Mouse (Mus musculus): ENCODE data around the gene Hectd3. TPM values are rescaled to one million over a fixed set of nuclear protein-coding genes. Genes with fewer than 3 reads are reported as not detected.

Gene Hectd3
- polyA plus RNA-seq, 1 experiment from 2014 or later, result 10.3 TPM

DNA sequence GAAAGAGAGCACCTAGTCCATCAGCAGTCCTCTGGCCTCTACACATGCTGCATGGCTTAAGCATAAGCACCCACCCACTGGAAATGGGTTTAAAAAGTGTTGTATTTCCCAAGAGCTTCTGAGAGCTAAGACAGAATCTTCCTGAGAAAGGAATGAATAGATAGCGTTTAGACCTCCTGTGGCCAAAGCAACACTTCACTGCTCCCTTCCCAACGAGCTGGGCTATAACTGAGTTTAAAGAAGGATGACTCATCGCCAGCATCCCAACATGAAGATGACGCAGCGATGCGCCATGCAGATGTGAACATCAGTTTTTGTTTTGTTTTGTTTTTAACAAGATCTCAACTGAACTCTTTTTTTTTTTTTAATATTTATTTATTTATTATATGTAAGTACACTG lies 18.5 kb downstream of the Hectd3 start:
- WGBS, result 88% methylated on average over 6 of the region's 6 CpGs
- DNase-seq (ENCODE audit: low spot score), result no peak
- no peak for ATAC-seq (replicated peaks; ENCODE audit: low FRiP score, low read depth)

GRCm38 (mm10) chr4:117014901-117015415 lies 19.8 kb downstream of the Hectd3 start:
- no peaks in the 10 kb centered on the region for H3K36me3 ChIP-seq (ENCODE audit: insufficient read depth, low read length)
- H3K9me3 ChIP-seq (replicated peaks; ENCODE audit: low read length), result no peaks in the 10 kb centered on the region
- peaks cover under 1% of the 10 kb centered on the region; the same call in 1 of the 2 replicates for H3K4me1 ChIP-seq (replicated peaks; ENCODE audit: insufficient read depth, low read length)
- no peak overlapping the region for H3K4me2 ChIP-seq (ENCODE audit: low read length)
- no peaks in the 10 kb centered on the region for H3K27me3 ChIP-seq (ENCODE audit: insufficient read depth, low read length)
- DNase-seq (ENCODE audit: low spot score) (no peak), ATAC-seq (replicated peaks; ENCODE audit: low FRiP score, low read depth) (no peak)
- H3K9ac ChIP-seq (ENCODE audit: low read depth, low read length), result no peak overlapping the region
- TF ChIP-seq CTCF (IDR thresholded peaks at IDR 0.05; ENCODE audit: low read depth), result no peak
- no peak overlapping the region for H3K27ac ChIP-seq
- WGBS, result 62% methylated on average over 4 of the region's 4 CpGs
- H3K4me3 ChIP-seq (replicated peaks; ENCODE audit: low read depth, low read length), result no peak overlapping the region

More for the DNA sequence above, 18.5 kb downstream of the Hectd3 start:
- Histone ChIP-seq H3K27ac (no peak overlapping the region), H3K36me3 (ENCODE audit: insufficient read depth, low read length) (no peaks in the 10 kb centered on the region), H3K4me2 (ENCODE audit: low read length) (no peak overlapping the region), H3K4me3 (replicated peaks; ENCODE audit: low read depth, low read length) (no peak overlapping the region), H3K4me1 (replicated peaks; ENCODE audit: insufficient read depth, low read length) (no peaks in the 10 kb centered on the region), H3K27me3 (ENCODE audit: insufficient read depth, low read length) (no peaks in the 10 kb centered on the region), H3K9me3 (replicated peaks; ENCODE audit: low read length) (no peaks in the 10 kb centered on the region), H3K9ac (ENCODE audit: low read depth, low read length) (no peak overlapping the region)
- no peak for TF ChIP-seq CTCF (IDR thresholded peaks at IDR 0.05; ENCODE audit: low read depth)

DNA sequence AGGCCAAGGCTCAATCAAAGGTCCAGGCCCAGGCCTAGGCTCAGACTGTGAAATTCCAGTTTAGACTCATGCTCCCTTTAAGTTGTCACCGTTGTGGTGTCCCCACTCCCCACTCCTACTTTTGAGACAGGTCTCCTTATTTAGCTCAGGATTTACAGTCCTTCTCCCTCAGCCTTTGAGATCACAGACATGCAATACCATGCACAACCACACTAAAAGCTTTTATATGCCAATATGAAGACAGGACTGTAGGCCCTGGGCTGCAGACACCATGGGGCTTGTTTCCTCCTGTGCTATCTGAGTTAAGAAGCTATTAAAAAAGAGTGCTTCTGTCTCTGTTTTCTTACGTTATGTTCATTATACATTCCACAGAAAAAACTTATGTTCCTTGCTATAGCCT lies 22.6 kb downstream of the Hectd3 start:
- DNase-seq (ENCODE audit: low spot score) (peak; percentile 35), ATAC-seq (replicated peaks; ENCODE audit: low FRiP score, low read depth) (no peak)
- 73% methylated on average over 2 of the region's 2 CpGs for WGBS
- no peak overlapping the region for H3K4me2 ChIP-seq (ENCODE audit: low read length)
- no peak overlapping the region for H3K27ac ChIP-seq
- no peaks in the 10 kb centered on the region for H3K27me3 ChIP-seq (ENCODE audit: insufficient read depth, low read length)
- 0 out of 2 replicates have a peak, but pooled peaks cover 5% of the 10 kb centered on the region for H3K36me3 ChIP-seq (ENCODE audit: insufficient read depth, low read length)
- TF ChIP-seq CTCF (IDR thresholded peaks at IDR 0.05; ENCODE audit: low read depth), result peak; percentile 15; the same call in 1 of the 2 replicates
- peaks cover 8% of the 10 kb centered on the region; the same call in 1 of the 2 replicates for H3K4me1 ChIP-seq (replicated peaks; ENCODE audit: insufficient read depth, low read length)
- no peaks in the 10 kb centered on the region for H3K9me3 ChIP-seq (replicated peaks; ENCODE audit: low read length)
- no peak overlapping the region for H3K9ac ChIP-seq (ENCODE audit: low read depth, low read length)
- no peak overlapping the region for H3K4me3 ChIP-seq (replicated peaks; ENCODE audit: low read depth, low read length)

GRCm38 (mm10) chr4:117018327-117018726 lies 23.2 kb downstream of the Hectd3 start:
- H3K36me3 ChIP-seq (ENCODE audit: insufficient read depth, low read length), result 0 out of 2 replicates have a peak, but pooled peaks cover 5% of the 10 kb centered on the region
- WGBS, result 88% methylated on average over 7 of the region's 7 CpGs
- DNase-seq (ENCODE audit: low spot score) (no peak), ATAC-seq (replicated peaks; ENCODE audit: low FRiP score, low read depth) (no peak)
- peaks cover 8% of the 10 kb centered on the region; the same call in 1 of the 2 replicates for H3K4me1 ChIP-seq (replicated peaks; ENCODE audit: insufficient read depth, low read length)
- H3K4me2 ChIP-seq (ENCODE audit: low read length), result no peak overlapping the region
- no peak for TF ChIP-seq CTCF (IDR thresholded peaks at IDR 0.05; ENCODE audit: low read depth)
- no peaks in the 10 kb centered on the region for H3K27me3 ChIP-seq (ENCODE audit: insufficient read depth, low read length)
- H3K9me3 ChIP-seq (replicated peaks; ENCODE audit: low read length), result no peaks in the 10 kb centered on the region
- no peak overlapping the region for H3K9ac ChIP-seq (ENCODE audit: low read depth, low read length)
- H3K27ac ChIP-seq, result no peak overlapping the region
- no peak overlapping the region for H3K4me3 ChIP-seq (replicated peaks; ENCODE audit: low read depth, low read length)

DNA sequence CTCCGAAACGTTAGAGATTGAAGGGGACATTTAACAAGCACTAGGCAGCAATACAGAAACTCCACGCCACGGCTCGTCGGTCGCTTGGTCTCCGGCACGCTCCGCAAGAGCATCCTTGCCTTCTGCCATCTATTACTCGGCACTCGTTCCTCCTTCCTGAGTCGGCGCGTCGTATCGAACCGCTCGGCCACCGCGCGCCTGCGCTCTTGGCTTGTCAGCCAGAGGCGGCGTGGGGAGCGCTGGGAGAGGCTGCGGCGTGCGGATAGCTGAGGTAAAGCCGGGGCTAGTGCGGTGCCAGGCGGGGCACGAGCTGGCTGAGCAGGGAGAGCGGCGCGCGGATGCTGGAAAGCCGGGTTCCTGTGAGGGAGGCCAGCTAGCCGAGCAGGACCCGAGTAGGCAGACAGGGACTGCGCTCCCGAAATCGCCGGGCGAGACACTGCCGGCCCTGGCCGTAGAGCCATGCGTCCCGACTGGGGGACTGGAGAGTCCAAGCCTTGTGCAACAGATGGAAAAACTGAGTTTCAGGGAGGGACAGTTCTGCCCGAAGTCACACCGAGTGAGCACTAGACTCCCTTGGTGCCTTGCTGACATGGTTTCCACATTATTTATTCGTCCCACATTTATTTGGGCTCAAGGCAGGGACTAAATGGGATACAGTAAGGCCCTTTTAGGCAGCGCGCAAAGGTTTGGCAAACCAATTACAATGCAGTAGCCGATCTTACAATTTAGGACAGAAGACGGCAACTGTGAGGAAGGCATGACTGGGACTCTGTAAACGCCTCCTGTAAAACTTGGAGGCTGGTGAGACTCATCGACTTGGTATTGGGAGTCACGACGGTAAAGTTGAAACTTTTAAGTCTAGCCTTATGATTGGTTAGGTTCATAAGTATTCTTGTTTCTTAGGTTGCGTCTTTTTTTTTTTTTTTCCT lies 24.4 kb downstream of the Hectd3 start, which contains the start of gene Eif2b3:
Gene Eif2b3 (plus strand): TSS at position 197 of the 929 bp plus-strand sequence.
- DNase-seq (ENCODE audit: low spot score) (peak; percentile 95), ATAC-seq (replicated peaks; ENCODE audit: low FRiP score, low read depth) (peak; percentile 85; the same call in 1 of the 2 replicates)
- under 1% methylated on average over 61 of the region's 61 CpGs for WGBS
- Histone ChIP-seq H3K9me3 (replicated peaks; ENCODE audit: low read length) (no peaks in the 10 kb centered on the region), H3K27ac (no peak within 1 kb of the TSS), H3K4me3 (replicated peaks; ENCODE audit: low read depth, low read length) (peak within 1 kb of the TSS; percentile 71), H3K27me3 (ENCODE audit: insufficient read depth, low read length) (no peaks in the 10 kb centered on the region), H3K4me2 (ENCODE audit: low read length) (peak within 1 kb of the TSS; percentile 93), H3K4me1 (replicated peaks; ENCODE audit: insufficient read depth, low read length) (peaks cover 8% of the 10 kb centered on the region; the same call in 1 of the 2 replicates), H3K36me3 (ENCODE audit: insufficient read depth, low read length) (0 out of 2 replicates have a peak, but pooled peaks cover 5% of the 10 kb centered on the region), H3K9ac (ENCODE audit: low read depth, low read length) (peak within 1 kb of the TSS; percentile 70)
- peak; percentile 34; the same call in 1 of the 2 replicates for TF ChIP-seq CTCF (IDR thresholded peaks at IDR 0.05; ENCODE audit: low read depth)

- Histone ChIP-seq H3K27ac (no peak overlapping the region), H3K27me3 (ENCODE audit: insufficient read depth, low read length) (no peaks in the 10 kb centered on the region), H3K4me3 (replicated peaks; ENCODE audit: low read depth, low read length) (no peak overlapping the region), H3K36me3 (ENCODE audit: insufficient read depth, low read length) (0 out of 2 replicates have a peak, but pooled peaks cover 9% of the 10 kb centered on the region), H3K9ac (ENCODE audit: low read depth, low read length) (no peak overlapping the region), H3K4me1 (replicated peaks; ENCODE audit: insufficient read depth, low read length) (peaks cover 8% of the 10 kb centered on the region; the same call in 1 of the 2 replicates), H3K4me2 (ENCODE audit: low read length) (no peak overlapping the region), H3K9me3 (replicated peaks; ENCODE audit: low read length) (no peaks in the 10 kb centered on the region)
- no peak for DNase-seq (ENCODE audit: low spot score)
- TF ChIP-seq CTCF (IDR thresholded peaks at IDR 0.05; ENCODE audit: low read depth), result no peak
- WGBS, result 98% methylated on average over 4 of the region's 4 CpGs
- no peak for ATAC-seq (replicated peaks; ENCODE audit: low FRiP score, low read depth)
Measured at GRCm38 (mm10) chr4:117023469-117023868, 28.4 kb downstream of the Hectd3 start.

Data from kidney, postnatal 0 days (tissue).